Mouse (Mus musculus): ENCODE measurements around the gene Fbxw7. TPM values are rescaled to one million over a fixed set of nuclear protein-coding genes. Genes with fewer than 3 reads are reported as not detected.

The Fbxw7 gene
- 10 to 100 TPM; 32.1 to 34.0 TPM for total RNA-seq (2023)

DNA sequence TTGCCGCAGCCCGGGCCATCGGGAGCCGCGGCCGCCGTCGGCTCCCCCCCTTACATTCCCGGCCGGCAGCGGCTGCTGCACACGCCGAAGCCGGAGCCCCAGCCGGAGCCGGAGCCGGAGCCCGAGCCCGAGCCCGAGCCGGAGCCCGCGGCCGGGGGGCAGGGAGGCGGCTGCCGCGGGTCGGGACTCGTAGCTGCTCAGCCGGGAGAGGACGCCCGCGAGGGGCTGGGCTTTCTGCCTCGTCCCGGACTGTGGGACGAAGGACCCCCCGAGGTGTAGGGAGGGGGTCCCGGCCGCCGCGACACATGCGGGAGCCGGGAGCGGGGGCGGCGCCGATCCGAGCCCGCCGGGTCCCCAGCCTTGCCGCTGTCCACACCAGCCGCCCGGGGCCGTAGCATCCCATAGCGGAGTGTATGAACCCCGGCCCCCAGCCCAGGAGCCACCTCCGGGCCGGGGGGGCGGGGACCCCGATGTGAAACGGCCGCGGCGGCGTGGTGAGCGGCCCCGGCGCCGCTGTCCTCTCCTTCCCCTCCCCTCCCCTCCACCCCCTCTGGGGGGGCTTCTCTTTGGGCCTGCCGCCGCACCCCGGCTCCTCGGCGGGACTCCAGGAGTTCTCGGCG is at the start of gene Fbxw7:
Gene Fbxw7, plus strand, starts transcription at position 507 of the 620 bp plus-strand sequence.

Other genes starting within 250 kb of the Fbxw7 start
- gene Arfip1, start 232.6 kb upstream of the Fbxw7 start, total RNA-seq (2023), result 10 to 100 TPM; 26.9 to 35.5 TPM
- not detected for gene Tigd4, start 221.7 kb upstream of the Fbxw7 start, total RNA-seq (2023)
- gene Tmem154, start 149.1 kb upstream of the Fbxw7 start, total RNA-seq (2023), result 10 to 100 TPM; 38.8 to 71.5 TPM